Mouse (Mus musculus) CD8-positive naive resting alpha-beta T cell, adult 2 months (primary cell): ENCODE data around the gene Il2ra.
A peak's percentile ranks its signal among the peaks of the same experiment; 100 is the strongest.
"Not testable (repeated sequence)": the region's sequence is repeated elsewhere in the genome, so short reads cannot be mapped to it uniquely, and the experiment has no call there.

Experiments
- DNase-seq, 2 experiments: peaks; one replicate each; pipeline ENCODE4 v3.0.0; 2022; ENCODE audit warnings: low read depth in 2 of 2, low spot score in 2 of 2

Gene Il2ra

GRCm38 (mm10) chr2:11642451-11642941 lies at the start of gene Il2ra:
TSS of gene Il2ra (plus strand) at chr2:11642807.
- DNase-seq, result no peak

GRCm38 (mm10) chr2:11596690-11597089 lies 45.9 kb upstream of the Il2ra start:
- no peak for DNase-seq

- no peak for DNase-seq
Observed at GRCm38 (mm10) chr2:11597906-11598305, 44.7 kb upstream of the Il2ra start.

- DNase-seq, result no peak
Observed at GRCm38 (mm10) chr2:11601795-11602194, 40.8 kb upstream of the Il2ra start.

- peak; percentile 94 to 95 for DNase-seq
Observed at GRCm38 (mm10) chr2:11602506-11603489, 39.8 kb upstream of the Il2ra start.

GRCm38 (mm10) chr2:11604053-11604452 lies 38.6 kb upstream of the Il2ra start, which contains the start of gene Rbm17:
TSS of gene Rbm17 (minus strand) at chr2:11604153.
- DNase-seq, result no peak

GRCm38 (mm10) chr2:11604911-11605310 lies 37.7 kb upstream of the Il2ra start:
- no peak for DNase-seq

- not testable (repeated sequence) for DNase-seq
Observed at GRCm38 (mm10) chr2:11606718-11607117, 35.9 kb upstream of the Il2ra start.

- not testable (repeated sequence) for DNase-seq
Observed at GRCm38 (mm10) chr2:11612939-11613338, 29.7 kb upstream of the Il2ra start.

GRCm38 (mm10) chr2:11616846-11617245 lies 25.8 kb upstream of the Il2ra start:
- peak; percentile 27 to 31 for DNase-seq

- peak in 1 of 2 experiments; percentile 26 for DNase-seq
Observed at GRCm38 (mm10) chr2:11619598-11619997, 23.0 kb upstream of the Il2ra start.

- no peak for DNase-seq
Observed at GRCm38 (mm10) chr2:11623173-11623572, 19.4 kb upstream of the Il2ra start.

GRCm38 (mm10) chr2:11623726-11624125 lies 18.9 kb upstream of the Il2ra start:
- no peak for DNase-seq

GRCm38 (mm10) chr2:11625890-11626289 lies 16.7 kb upstream of the Il2ra start, which contains the start of gene Gm17490:
TSS of gene Gm17490 (minus strand) at chr2:11626264.
- DNase-seq, result no peak

- no peak for DNase-seq
Observed at GRCm38 (mm10) chr2:11635035-11635434, 7.6 kb upstream of the Il2ra start.

GRCm38 (mm10) chr2:11635471-11636137 lies 7.0 kb upstream of the Il2ra start:
- no peak for DNase-seq

GRCm38 (mm10) chr2:11636138-11636480 lies 6.5 kb upstream of the Il2ra start:
- peak in 1 of 2 experiments; percentile 18 for DNase-seq

- DNase-seq, result peak in 1 of 2 experiments; percentile 25
Observed at GRCm38 (mm10) chr2:11637115-11637514, 5.5 kb upstream of the Il2ra start.

- no peak for DNase-seq
Observed at GRCm38 (mm10) chr2:11644057-11644456, 1.4 kb downstream of the Il2ra start.

- no peak for DNase-seq
Observed at GRCm38 (mm10) chr2:11645297-11645696, 2.7 kb downstream of the Il2ra start.

- no peak for DNase-seq
Observed at GRCm38 (mm10) chr2:11651476-11651875, 8.9 kb downstream of the Il2ra start.

GRCm38 (mm10) chr2:11652196-11652595 lies 9.6 kb downstream of the Il2ra start:
- no peak for DNase-seq
